Mouse (Mus musculus) hindbrain, embryonic 16.5 days (tissue): ENCODE results near the gene Sirpb1a. TPM values are rescaled to one million over a fixed set of nuclear protein-coding genes. Genes with fewer than 3 reads are reported as not detected.

Experiments used
- ATAC-seq: fragments of 200-750 bp; cut with Nextera tagmentation; 2 replicates; pipeline ENCODE4 v1.8.0; 2017; ENCODE audit warnings: moderate TSS enrichment, moderate library complexity
- H3K27ac ChIP-seq: fragments of 300-500 bp; sonication (generic); 2 replicates; pipeline ENCODE4 v1.5.1; 2014; ENCODE audit warnings: low read depth, mild to moderate bottlenecking, control low read depth, low read length, moderate library complexity
- H3K27me3 ChIP-seq: fragments of 300-500 bp; sonication (generic); replicated peaks from 2 replicates; pipeline ENCODE4 v1.6.1; 2014; ENCODE audit warnings: low read length; ENCODE audit not compliant: control insufficient read depth, insufficient read depth
- H3K36me3 ChIP-seq: fragments of 300-500 bp; sonication (generic); 2 replicates; pipeline ENCODE4 v1.6.1; 2014; ENCODE audit warnings: mild to moderate bottlenecking, low read length, moderate library complexity, mixed read lengths; ENCODE audit not compliant: control insufficient read depth, insufficient read depth
- H3K4me1 ChIP-seq: fragments of 300-500 bp; sonication (generic); 2 replicates; pipeline ENCODE4 v1.6.1; 2014; ENCODE audit warnings: low read depth, low read length; ENCODE audit not compliant: control insufficient read depth, insufficient read depth
- H3K4me2 ChIP-seq: fragments of 300-500 bp; sonication (generic); 2 replicates; pipeline ENCODE4 v1.6.1; 2014; ENCODE audit warnings: mild to moderate bottlenecking, low read length, control low read depth, moderate library complexity
- H3K4me3 ChIP-seq: fragments of 300-500 bp; sonication (generic); 2 replicates; pipeline ENCODE4 v1.5.1; 2014; ENCODE audit warnings: mild to moderate bottlenecking, low read length, control low read depth, moderate library complexity
- H3K9ac ChIP-seq: fragments of 300-500 bp; sonication (generic); 2 replicates; pipeline ENCODE4 v1.6.1; 2014; ENCODE audit warnings: low read depth, mild to moderate bottlenecking, control low read depth, low read length, moderate library complexity
- H3K9me3 ChIP-seq: fragments of 300-500 bp; sonication (generic); 2 replicates; pipeline ENCODE4 v1.6.1; 2014; ENCODE audit warnings: mild to moderate bottlenecking, low read length, moderate library complexity; ENCODE audit not compliant: control insufficient read depth
- WGBS: fragments of 180-500 bp; shearing (Covaris S2); extraction: QIAGEN DNeasy Blood & Tissue Kit; methylation state at CpG from one replicate; pipeline ENCODE4 v1.1.7; 2014; 5-methylcytosine and 5-hydroxymethylcytosine counted together
- polyA plus RNA-seq: library from polyadenylated mRNA; unstranded; fragments of >200 nt; fragmentation: Nextera tagmentation; extraction: Ambion mirVana; gene quantifications from 2 replicates; pipeline ENCODE4 v1.2.1, GENCODE M21; 2015

Gene Sirpb1a
- polyA plus RNA-seq, 1 experiment from 2014 or later: not detected

GRCm38 (mm10) chr3:15334182-15334581 is 92.1 kb downstream of the Sirpb1a start:
- no peak overlapping the region for H3K4me3 ChIP-seq
- ATAC-seq: no peak
- H3K9me3 ChIP-seq: no peaks in the 10 kb centered on the region
- no peak overlapping the region for H3K27ac ChIP-seq
- no peaks in the 10 kb centered on the region for H3K36me3 ChIP-seq
- no peaks in the 10 kb centered on the region for H3K27me3 ChIP-seq
- no peak overlapping the region for H3K9ac ChIP-seq
- no peak overlapping the region for H3K4me2 ChIP-seq
- 75% methylated on average over 2 of the region's 2 CpGs for WGBS
- no peaks in the 10 kb centered on the region for H3K4me1 ChIP-seq

GRCm38 (mm10) chr3:15332063-15332462 is 94.3 kb downstream of the Sirpb1a start, which contains the start of gene Gm9733:
Gm9733 (minus strand) TSS chr3:15332302.
- no peak for ATAC-seq
- Histone ChIP-seq H3K27ac (no peak within 1 kb of the TSS), H3K27me3 (no peaks in the 10 kb centered on the region), H3K36me3 (no peaks in the 10 kb centered on the region), H3K9me3 (no peaks in the 10 kb centered on the region), H3K4me2 (no peak within 1 kb of the TSS), H3K4me1 (no peaks in the 10 kb centered on the region), H3K9ac (no peak within 1 kb of the TSS), H3K4me3 (no peak within 1 kb of the TSS)
- 91% methylated on average over 3 of the region's 3 CpGs for WGBS

- Histone ChIP-seq H3K9ac (no peak overlapping the region), H3K27ac (no peak overlapping the region), H3K36me3 (no peaks in the 10 kb centered on the region), H3K4me3 (no peak overlapping the region), H3K4me1 (no peaks in the 10 kb centered on the region), H3K27me3 (no peaks in the 10 kb centered on the region), H3K4me2 (no peak overlapping the region), H3K9me3 (no peaks in the 10 kb centered on the region)
- no peak for ATAC-seq
- 78% methylated on average over 3 of the region's 3 CpGs for WGBS
These were observed 94.8 kb downstream of the Sirpb1a start for GRCm38 (mm10) chr3:15331545-15331944.

GRCm38 (mm10) chr3:15329549-15329948 is 96.8 kb downstream of the Sirpb1a start:
- no peak overlapping the region for H3K4me3 ChIP-seq
- no peak overlapping the region for H3K27ac ChIP-seq
- H3K9me3 ChIP-seq: no peaks in the 10 kb centered on the region
- H3K9ac ChIP-seq: no peak overlapping the region
- no peaks in the 10 kb centered on the region for H3K4me1 ChIP-seq
- no peak overlapping the region for H3K4me2 ChIP-seq
- no peaks in the 10 kb centered on the region for H3K36me3 ChIP-seq
- no peak for ATAC-seq
- H3K27me3 ChIP-seq: no peaks in the 10 kb centered on the region

Other genes starting within 250 kb of the Sirpb1a start
- not detected in 2 replicates for gene Gm9733, start 94.2 kb downstream of the Sirpb1a start, polyA plus RNA-seq
- not detected in 2 replicates for gene Sirpb1b, start 148.5 kb upstream of the Sirpb1a start, polyA plus RNA-seq